Mouse (Mus musculus) heart, embryonic 15.5 days (tissue): ENCODE data around the gene Mospd3. TPM values are rescaled to one million over a fixed set of nuclear protein-coding genes. Genes with fewer than 3 reads are reported as not detected.

Source experiments
- ATAC-seq: fragments of 200-750 bp; cut with Nextera tagmentation; replicated peaks from 2 replicates; pipeline ENCODE4 v1.8.0; 2017; ENCODE audit warnings: low read depth, moderate TSS enrichment; ENCODE audit not compliant: insufficient number of reproducible peaks, insufficient read depth, low FRiP score
- H3K27ac ChIP-seq: fragments of 300-500 bp; sonication (generic); 2 replicates; pipeline ENCODE4 v1.5.1; 2015; ENCODE audit warnings: mild to moderate bottlenecking, inconsistent platforms
- H3K27me3 ChIP-seq: fragments of 300-500 bp; sonication (generic); 2 replicates; pipeline ENCODE4 v1.6.1; 2015; ENCODE audit warnings: inconsistent platforms
- H3K36me3 ChIP-seq: fragments of 300-500 bp; sonication (generic); 2 replicates; pipeline ENCODE4 v1.6.1; 2015; ENCODE audit warnings: mild to moderate bottlenecking, inconsistent platforms
- H3K4me1 ChIP-seq: fragments of 300-500 bp; sonication (generic); replicated peaks from 2 replicates; pipeline ENCODE4 v1.6.1; 2015; ENCODE audit warnings: inconsistent platforms
- H3K4me2 ChIP-seq: fragments of 300-500 bp; sonication (generic); 2 replicates; pipeline ENCODE4 v1.6.1; 2015; ENCODE audit warnings: inconsistent platforms, mild to moderate bottlenecking, moderate library complexity
- H3K4me3 ChIP-seq: fragments of 300-500 bp; sonication (generic); 2 replicates; pipeline ENCODE4 v1.5.1; 2015; ENCODE audit warnings: mild to moderate bottlenecking, inconsistent platforms
- H3K9ac ChIP-seq: fragments of 300-500 bp; sonication (generic); 2 replicates; pipeline ENCODE4 v1.6.1; 2015; ENCODE audit warnings: mild to moderate bottlenecking, inconsistent platforms
- H3K9me3 ChIP-seq: fragments of 300-500 bp; sonication (generic); replicated peaks from 2 replicates; pipeline ENCODE4 v1.6.1; 2016; ENCODE audit warnings: inconsistent platforms
- WGBS: fragments of 180-500 bp; shearing (Covaris S2); methylation state at CpG from one replicate; pipeline ENCODE4 v1.1.7; 2015; ENCODE audit warnings: mixed read lengths; 5-methylcytosine and 5-hydroxymethylcytosine counted together
- polyA plus RNA-seq: library from polyadenylated mRNA; unstranded; fragments of >200 nt; fragmentation: Nextera tagmentation; extraction: Ambion mirVana; gene quantifications from 2 replicates; pipeline ENCODE4 v1.2.1, GENCODE M21; 2015

Mospd3 gene
- polyA plus RNA-seq, 1 experiment from 2014 or later, result 17.1 TPM

- 29% methylated on average over 11 of the region's 11 CpGs for WGBS
- H3K4me1 ChIP-seq, result peaks cover 46% of the 10 kb centered on the region
- H3K9ac ChIP-seq, result no peak within 1 kb of the TSS
- H3K9me3 ChIP-seq, result no peaks in the 10 kb centered on the region
- no peak within 1 kb of the TSS for H3K4me2 ChIP-seq
- no peak within 1 kb of the TSS for H3K4me3 ChIP-seq
- no peaks in the 10 kb centered on the region for H3K36me3 ChIP-seq
- 0 out of 2 replicates have a peak within 1 kb of the TSS, but pooled peaks have one; percentile 14 for H3K27ac ChIP-seq
- ATAC-seq, result no peak; the same call in 1 of the 2 replicates
- no peaks in the 10 kb centered on the region for H3K27me3 ChIP-seq
Measured at GRCm38 (mm10) chr5:137613550-137613949, 12.7 kb upstream of the Mospd3 start, which contains the start of gene Pcolce. Pcolce (minus strand) TSS chr5:137613784.

GRCm38 (mm10) chr5:137613076-137613475 lies 12.2 kb upstream of the Mospd3 start:
- WGBS, result 76% methylated on average over 5 of the region's 5 CpGs
- H3K4me2 ChIP-seq, result no peak overlapping the region
- no peaks in the 10 kb centered on the region for H3K36me3 ChIP-seq
- no peak overlapping the region for H3K4me3 ChIP-seq
- no peak overlapping the region for H3K27ac ChIP-seq
- H3K9ac ChIP-seq, result no peak overlapping the region
- H3K4me1 ChIP-seq, result peaks cover 50% of the 10 kb centered on the region
- H3K27me3 ChIP-seq, result no peaks in the 10 kb centered on the region
- no peak for ATAC-seq
- H3K9me3 ChIP-seq, result no peaks in the 10 kb centered on the region

GRCm38 (mm10) chr5:137611245-137611602 lies 10.4 kb upstream of the Mospd3 start:
- peak; percentile 64 for ATAC-seq
- H3K4me1 ChIP-seq, result peaks cover 53% of the 10 kb centered on the region

GRCm38 (mm10) chr5:137610548-137611244 lies 9.8 kb upstream of the Mospd3 start:
- Histone ChIP-seq H3K27me3 (no peaks in the 10 kb centered on the region), H3K9ac (peak overlapping the region; percentile 40), H3K9me3 (no peaks in the 10 kb centered on the region), H3K36me3 (peaks cover 17% of the 10 kb centered on the region; the same call in 1 of the 2 replicates), H3K4me1 (peaks cover 53% of the 10 kb centered on the region), H3K4me3 (peak overlapping the region; percentile 45), H3K27ac (peak overlapping the region; percentile 90), H3K4me2 (peak overlapping the region; percentile 60)
- ATAC-seq, result peak; percentile 74
- WGBS, result 6% methylated on average over 11 of the region's 12 CpGs

More at GRCm38 (mm10) chr5:137611245-137611602, 10.4 kb upstream of the Mospd3 start:
- Histone ChIP-seq H3K36me3 (peaks cover 13% of the 10 kb centered on the region; the same call in 1 of the 2 replicates), H3K4me3 (peak overlapping the region; percentile 45), H3K4me2 (peak overlapping the region; percentile 60), H3K27me3 (no peaks in the 10 kb centered on the region), H3K9ac (peak overlapping the region; percentile 40), H3K27ac (peak overlapping the region; percentile 90), H3K9me3 (no peaks in the 10 kb centered on the region)
- 7% methylated on average over 6 of the region's 6 CpGs for WGBS

- Histone ChIP-seq H3K27ac (peak overlapping the region; percentile 90), H3K4me1 (peaks cover 53% of the 10 kb centered on the region), H3K9ac (peak overlapping the region; percentile 40), H3K36me3 (peaks cover 21% of the 10 kb centered on the region; the same call in 1 of the 2 replicates), H3K4me2 (peak overlapping the region; percentile 60), H3K4me3 (peak overlapping the region; percentile 45), H3K27me3 (no peaks in the 10 kb centered on the region), H3K9me3 (no peaks in the 10 kb centered on the region)
- ATAC-seq, result no peak
- WGBS, result 59% methylated on average over 4 of the region's 4 CpGs
Measured at GRCm38 (mm10) chr5:137610056-137610455, 9.2 kb upstream of the Mospd3 start.

GRCm38 (mm10) chr5:137609292-137609691 lies 8.4 kb upstream of the Mospd3 start:
- WGBS, result 62% methylated on average over 3 of the region's 3 CpGs
- peaks cover 21% of the 10 kb centered on the region; the same call in 1 of the 2 replicates for H3K36me3 ChIP-seq
- no peaks in the 10 kb centered on the region for H3K27me3 ChIP-seq
- ATAC-seq, result no peak
- H3K9me3 ChIP-seq, result no peaks in the 10 kb centered on the region
- H3K4me2 ChIP-seq, result no peak overlapping the region
- H3K9ac ChIP-seq, result no peak overlapping the region; the same call in 1 of the 2 replicates
- peaks cover 53% of the 10 kb centered on the region for H3K4me1 ChIP-seq
- H3K27ac ChIP-seq, result no peak overlapping the region
- H3K4me3 ChIP-seq, result no peak overlapping the region

- no peaks in the 10 kb centered on the region for H3K9me3 ChIP-seq
- H3K4me3 ChIP-seq, result no peak overlapping the region
- peak overlapping the region; percentile 43 for H3K4me2 ChIP-seq
- H3K9ac ChIP-seq, result peak overlapping the region; percentile 19; the same call in 1 of the 2 replicates
- ATAC-seq, result no peak
- H3K27me3 ChIP-seq, result no peaks in the 10 kb centered on the region
- H3K27ac ChIP-seq, result no peak overlapping the region
- peaks cover 51% of the 10 kb centered on the region for H3K4me1 ChIP-seq
- 34% methylated on average over 22 of the region's 23 CpGs for WGBS
- H3K36me3 ChIP-seq, result peaks cover 25% of the 10 kb centered on the region; the same call in 1 of the 2 replicates
Measured at GRCm38 (mm10) chr5:137608654-137609190, 7.9 kb upstream of the Mospd3 start.

GRCm38 (mm10) chr5:137607860-137608653 lies 7.2 kb upstream of the Mospd3 start:
- H3K36me3 ChIP-seq, result peaks cover 25% of the 10 kb centered on the region; the same call in 1 of the 2 replicates
- H3K9ac ChIP-seq, result peak overlapping the region; percentile 19; the same call in 1 of the 2 replicates
- WGBS, result 38% methylated on average over 26 of the region's 26 CpGs
- no peak overlapping the region for H3K27ac ChIP-seq
- no peak for ATAC-seq
- peak overlapping the region; percentile 43 for H3K4me2 ChIP-seq
- no peaks in the 10 kb centered on the region for H3K27me3 ChIP-seq
- H3K4me1 ChIP-seq, result peaks cover 47% of the 10 kb centered on the region
- no peaks in the 10 kb centered on the region for H3K9me3 ChIP-seq
- H3K4me3 ChIP-seq, result no peak overlapping the region

GRCm38 (mm10) chr5:137601365-137601729 lies 489 bp upstream of the Mospd3 start:
- WGBS, result under 1% methylated on average over 22 of the region's 22 CpGs
- peak overlapping the region; percentile 56 for H3K9ac ChIP-seq
- H3K9me3 ChIP-seq, result no peaks in the 10 kb centered on the region
- H3K4me2 ChIP-seq, result peak overlapping the region; percentile 69
- H3K36me3 ChIP-seq, result peaks cover 19% of the 10 kb centered on the region
- H3K27me3 ChIP-seq, result no peaks in the 10 kb centered on the region
- no peak for ATAC-seq
- H3K4me3 ChIP-seq, result peak overlapping the region; percentile 81
- H3K27ac ChIP-seq, result peak overlapping the region; percentile 91
- peaks cover 21% of the 10 kb centered on the region for H3K4me1 ChIP-seq

- peak overlapping the region; percentile 91 for H3K4me2 ChIP-seq
- peak; percentile 37 for ATAC-seq
- peaks cover 11% of the 10 kb centered on the region for H3K36me3 ChIP-seq
- H3K27me3 ChIP-seq, result no peaks in the 10 kb centered on the region
- peak overlapping the region; percentile 80 for H3K9ac ChIP-seq
- H3K4me3 ChIP-seq, result peak overlapping the region; percentile 81
- no peaks in the 10 kb centered on the region for H3K9me3 ChIP-seq
- peak overlapping the region; percentile 91 for H3K27ac ChIP-seq
- WGBS, result 2% methylated on average over 19 of the region's 19 CpGs
- H3K4me1 ChIP-seq, result peaks cover 21% of the 10 kb centered on the region
Measured at GRCm38 (mm10) chr5:137600281-137600618, 608 bp downstream of the Mospd3 start.

GRCm38 (mm10) chr5:137599600-137599999 lies 1.3 kb downstream of the Mospd3 start:
- no peak for ATAC-seq
- H3K9me3 ChIP-seq, result no peaks in the 10 kb centered on the region
- peak overlapping the region; percentile 91; the same call in 1 of the 2 replicates for H3K27ac ChIP-seq
- H3K4me2 ChIP-seq, result peak overlapping the region; percentile 91
- peaks cover 21% of the 10 kb centered on the region for H3K4me1 ChIP-seq
- peaks cover 10% of the 10 kb centered on the region for H3K36me3 ChIP-seq
- WGBS, result 55% methylated on average over 9 of the region's 9 CpGs
- H3K9ac ChIP-seq, result peak overlapping the region; percentile 80
- peak overlapping the region; percentile 81 for H3K4me3 ChIP-seq
- no peaks in the 10 kb centered on the region for H3K27me3 ChIP-seq
